Mouse (Mus musculus) midbrain, embryonic 14.5 days (tissue): ENCODE measurements around the gene Gm3373. TPM values are rescaled to one million over a fixed set of nuclear protein-coding genes. Genes with fewer than 3 reads are reported as not detected.
"Not testable (repeated sequence)": the region's sequence is repeated elsewhere in the genome, so short reads cannot be mapped to it uniquely, and the experiment has no call there.

Source experiments
- ATAC-seq: fragments of 200-750 bp; cut with Nextera tagmentation; 2 replicates; pipeline ENCODE4 v1.8.0; 2017; ENCODE audit warnings: moderate number of reproducible peaks, moderate library complexity; ENCODE audit not compliant: low FRiP score, low TSS enrichment
- DNase-seq: peaks from one replicate; pipeline ENCODE4 v3.0.0-alpha.2; 2015
- H3K27ac ChIP-seq: fragments of 300-500 bp; sonication (generic); replicated peaks from 2 replicates; pipeline ENCODE4 v1.5.1; 2014; ENCODE audit warnings: mild to moderate bottlenecking, low read depth, low read length, moderate library complexity
- H3K27me3 ChIP-seq: fragments of 300-500 bp; sonication (generic); 2 replicates; pipeline ENCODE4 v1.6.1; 2014; ENCODE audit warnings: low read length, control low read depth, mixed read lengths; ENCODE audit not compliant: control insufficient read depth, insufficient read depth
- H3K36me3 ChIP-seq: fragments of 300-500 bp; sonication (generic); 2 replicates; pipeline ENCODE4 v1.6.1; 2014; ENCODE audit warnings: low read length, control low read depth; ENCODE audit not compliant: control insufficient read depth, insufficient read depth
- H3K4me1 ChIP-seq: fragments of 300-500 bp; sonication (generic); 2 replicates; pipeline ENCODE4 v1.6.1; 2014; ENCODE audit warnings: mild to moderate bottlenecking, antibody characterized with exemption, low read length, control low read depth; ENCODE audit not compliant: control insufficient read depth, insufficient read depth
- H3K4me2 ChIP-seq: fragments of 300-500 bp; sonication (generic); 2 replicates; pipeline ENCODE4 v1.6.1; 2014; ENCODE audit warnings: mild to moderate bottlenecking, low read length, moderate library complexity
- H3K4me3 ChIP-seq: fragments of 300-500 bp; sonication (generic); replicated peaks from 2 replicates; pipeline ENCODE4 v1.5.1; 2014; ENCODE audit warnings: low read depth, low read length
- H3K9ac ChIP-seq: fragments of 300-500 bp; sonication (generic); replicated peaks from 2 replicates; pipeline ENCODE4 v1.6.1; 2014; ENCODE audit warnings: mild to moderate bottlenecking, low read length, moderate library complexity
- H3K9me3 ChIP-seq: fragments of 300-500 bp; sonication (generic); 2 replicates; pipeline ENCODE4 v1.6.1; 2016; ENCODE audit warnings: low read length, control low read depth, mixed read lengths; ENCODE audit not compliant: control insufficient read depth
- WGBS: fragments of 180-500 bp; shearing (Covaris S2); extraction: QIAGEN DNeasy Blood & Tissue Kit; methylation state at CpG from one replicate; pipeline ENCODE4 v1.1.7; 2014; 5-methylcytosine and 5-hydroxymethylcytosine counted together
- polyA plus RNA-seq: library from polyadenylated mRNA; unstranded; fragments of >200 nt; fragmentation: Nextera tagmentation; extraction: Ambion mirVana; gene quantifications from 2 replicates; pipeline ENCODE4 v1.2.1, GENCODE M21; 2014

Gene Gm3373
- polyA plus RNA-seq: 0.32 and 0.74 TPM in 2 replicates

GRCm38 (mm10) chr14:5741477-5741876 is at the start of gene Gm3373:
Gene Gm3373, minus strand, starts transcription at chr14:5741577.
- H3K9me3 ChIP-seq, H3K27me3 ChIP-seq, ATAC-seq, H3K9ac ChIP-seq, H3K27ac ChIP-seq, H3K36me3 ChIP-seq, H3K4me2 ChIP-seq, H3K4me1 ChIP-seq, H3K4me3 ChIP-seq, DNase-seq: not testable (repeated sequence)
- WGBS: no CpG with 5 or more reads among the region's 37 CpGs

- not testable (repeated sequence) for H3K9ac ChIP-seq, ATAC-seq, H3K27me3 ChIP-seq, H3K4me1 ChIP-seq, H3K4me3 ChIP-seq, H3K27ac ChIP-seq, H3K9me3 ChIP-seq, H3K36me3 ChIP-seq, H3K4me2 ChIP-seq, DNase-seq
- no CpG with 5 or more reads among the region's 2 CpGs for WGBS
Observed at GRCm38 (mm10) chr14:5687357-5687756, 54.0 kb downstream of the Gm3373 start, which contains the start of gene Gm9603. Gene Gm9603, minus strand, starts transcription at chr14:5687457.

Other genes starting within 250 kb of the Gm3373 start
- 15.3 and 21.8 TPM in 2 replicates for gene Gm3488, start 239.9 kb downstream of the Gm3373 start, polyA plus RNA-seq
- gene Gm3532, start 203.1 kb downstream of the Gm3373 start, polyA plus RNA-seq: not detected in 2 replicates
- gene Gm8265, start 108.5 kb downstream of the Gm3373 start, polyA plus RNA-seq: not detected in 2 replicates
- not detected in 2 replicates for gene Gm9603, start 54.1 kb downstream of the Gm3373 start, polyA plus RNA-seq
- 4.8 and 10.4 TPM in 2 replicates for gene Gm3383, start 66.4 kb upstream of the Gm3373 start, polyA plus RNA-seq
- gene Gm3424, start 88.8 kb upstream of the Gm3373 start, polyA plus RNA-seq: not detected in 2 replicates
- gene Gm8237, start 138.8 kb upstream of the Gm3373 start, polyA plus RNA-seq: 0.74 and 1.4 TPM in 2 replicates
- gene Gm3248, start 220.2 kb upstream of the Gm3373 start, polyA plus RNA-seq: 3.6 and 5.1 TPM in 2 replicates
- not detected in 2 replicates for gene Gm3453, start 237.6 kb upstream of the Gm3373 start, polyA plus RNA-seq